Mouse (Mus musculus): ENCODE results near the gene Tmc8. TPM values are rescaled to one million over a fixed set of nuclear protein-coding genes. Genes with fewer than 3 reads are reported as not detected.

Gene Tmc8
- polyA plus RNA-seq, 1 experiment, result 12.0 TPM

DNA sequence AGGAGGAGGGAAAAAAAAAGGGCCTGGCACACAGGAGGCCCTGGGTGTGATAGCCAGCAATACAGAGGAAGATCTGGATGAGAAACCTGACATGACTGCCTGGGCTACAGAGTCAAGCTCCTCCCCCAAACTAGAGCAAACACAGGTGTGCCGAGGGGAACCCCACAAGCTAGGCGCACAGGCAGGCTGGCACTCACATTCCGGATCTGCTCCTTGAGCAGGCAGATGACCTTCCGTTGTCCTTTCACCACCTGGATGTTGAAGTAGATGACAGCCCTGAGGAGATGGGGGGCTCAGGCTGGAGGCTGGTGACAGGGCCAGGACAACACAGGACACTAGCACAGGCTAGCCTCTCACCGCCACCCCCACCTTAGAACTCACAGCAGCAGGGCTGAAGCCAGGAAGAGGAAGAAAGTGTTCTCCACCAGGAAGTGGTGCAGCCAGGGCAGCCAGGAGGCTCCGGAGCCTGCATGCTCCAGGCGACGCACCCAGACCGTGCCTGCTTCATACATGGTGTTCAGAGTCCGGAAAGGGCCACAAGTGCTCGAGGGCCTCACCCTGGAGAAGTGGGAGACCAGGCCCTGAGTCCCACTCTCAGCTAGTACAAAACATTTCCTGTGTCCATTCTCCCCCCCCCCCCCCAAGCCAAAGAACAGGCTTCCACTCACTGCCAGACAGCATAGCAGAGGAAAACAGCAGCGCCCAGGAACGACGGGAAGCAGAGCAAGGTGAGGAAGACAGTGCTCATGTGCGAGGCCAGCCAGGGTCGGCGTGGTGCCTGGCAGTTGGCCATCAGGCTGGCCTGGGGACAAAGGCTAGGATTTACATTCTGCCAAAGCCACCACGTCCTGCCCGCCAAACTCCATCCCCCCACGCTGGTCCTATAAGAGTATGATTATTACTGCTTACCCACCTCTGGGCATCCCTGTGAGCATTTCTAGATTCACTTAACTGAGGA, 12.9 kb upstream of the Tmc8 start:
- TF ChIP-seq POLR2A (IDR thresholded peaks at IDR 0.05; ENCODE audit: borderline replicate concordance, extremely low read depth, low read depth, low read length), result no peak
- TF ChIP-seq CTCF (IDR thresholded peaks at IDR 0.05; ENCODE audit: insufficient read depth, low read length), result no peak
- Histone ChIP-seq H3K4me1 (ENCODE audit: control insufficient read depth, insufficient read depth, low read length) (peaks cover 6% of the 10 kb centered on the region; the same call in 1 of the 2 replicates), H3K4me3 (replicated peaks; ENCODE audit: extremely low read depth, low read depth, low read length) (no peak overlapping the region)
- no peak for DNase-seq
- 51% methylated on average over 20 of the region's 20 CpGs for WGBS

DNA sequence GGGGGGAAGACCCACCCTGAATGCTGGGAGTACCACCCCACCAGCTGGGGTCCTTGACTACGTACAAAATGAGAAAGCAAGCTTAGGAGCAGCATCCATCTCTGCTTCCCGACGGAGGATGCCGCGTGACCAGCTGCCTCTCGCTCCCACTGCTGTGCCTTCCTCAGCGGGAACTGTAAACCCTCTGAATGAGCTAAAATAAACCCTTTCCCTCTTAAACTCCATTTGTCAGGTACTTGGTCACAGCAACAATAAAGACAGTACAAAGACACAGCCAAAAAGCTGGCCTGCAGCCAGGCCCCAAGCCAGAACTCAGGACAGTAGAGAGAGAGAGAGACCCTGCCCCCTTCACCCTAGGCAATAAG, 12.2 kb upstream of the Tmc8 start:
- DNase-seq, result no peak
- TF ChIP-seq POLR2A (IDR thresholded peaks at IDR 0.05; ENCODE audit: borderline replicate concordance, extremely low read depth, low read depth, low read length) (no peak), CTCF (IDR thresholded peaks at IDR 0.05; ENCODE audit: insufficient read depth, low read length) (no peak)
- H3K4me1 ChIP-seq (ENCODE audit: control insufficient read depth, insufficient read depth, low read length), result peaks cover 6% of the 10 kb centered on the region; the same call in 1 of the 2 replicates
- WGBS, result 83% methylated on average over 7 of the region's 7 CpGs
- H3K4me3 ChIP-seq (replicated peaks; ENCODE audit: extremely low read depth, low read depth, low read length), result no peak overlapping the region

DNA sequence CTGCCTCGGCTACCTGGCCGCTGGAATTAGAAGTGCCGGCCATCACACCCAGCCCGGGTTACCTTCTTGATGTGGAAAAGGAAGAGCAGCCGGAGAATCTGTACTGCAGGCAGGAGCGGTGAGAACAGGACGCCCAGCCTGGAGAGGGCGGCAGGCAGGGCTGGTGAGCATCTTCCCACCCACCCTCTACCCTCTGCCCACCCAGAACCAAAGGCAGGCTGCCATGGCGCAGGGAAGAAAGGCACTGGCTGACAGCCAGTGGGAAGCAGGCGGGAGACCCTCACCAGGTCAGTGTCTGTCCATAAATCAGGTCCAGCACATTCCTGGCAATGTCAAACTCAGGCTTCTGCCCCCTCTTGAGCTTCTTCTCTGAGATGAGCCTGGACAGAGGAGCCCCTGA, 11.5 kb upstream of the Tmc8 start:
- TF ChIP-seq CTCF (IDR thresholded peaks at IDR 0.05; ENCODE audit: insufficient read depth, low read length), result no peak
- no peak for TF ChIP-seq POLR2A (IDR thresholded peaks at IDR 0.05; ENCODE audit: borderline replicate concordance, extremely low read depth, low read depth, low read length)
- H3K4me3 ChIP-seq (replicated peaks; ENCODE audit: extremely low read depth, low read depth, low read length), result no peak overlapping the region
- DNase-seq, result no peak
- H3K4me1 ChIP-seq (ENCODE audit: control insufficient read depth, insufficient read depth, low read length), result peaks cover 6% of the 10 kb centered on the region; the same call in 1 of the 2 replicates
- WGBS, result 88% methylated on average over 10 of the region's 10 CpGs

DNA sequence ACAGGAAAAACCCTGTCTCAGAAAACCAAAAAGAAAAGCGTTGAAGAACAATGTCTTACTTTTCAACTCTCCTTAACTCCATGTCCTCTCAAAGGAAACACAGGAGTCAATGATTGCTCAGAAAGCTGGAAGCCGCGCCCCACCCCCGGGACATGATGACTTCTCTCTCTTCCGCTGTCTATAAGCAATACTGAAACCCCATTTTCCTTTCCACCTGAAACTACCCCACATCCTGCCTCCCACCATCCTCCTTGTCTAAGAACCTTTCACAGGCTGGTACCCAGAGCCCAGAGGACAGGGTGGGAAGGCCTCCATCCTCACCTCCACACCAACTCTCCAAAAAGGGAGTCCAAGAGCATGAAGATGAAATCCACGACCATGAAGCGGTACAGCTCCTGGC, 9.5 kb upstream of the Tmc8 start:
- WGBS, result 91% methylated on average over 7 of the region's 7 CpGs
- Histone ChIP-seq H3K4me1 (ENCODE audit: control insufficient read depth, insufficient read depth, low read length) (peaks cover 6% of the 10 kb centered on the region; the same call in 1 of the 2 replicates), H3K4me3 (replicated peaks; ENCODE audit: extremely low read depth, low read depth, low read length) (no peak overlapping the region)
- no peak for TF ChIP-seq CTCF (IDR thresholded peaks at IDR 0.05; ENCODE audit: insufficient read depth, low read length)
- no peak for TF ChIP-seq POLR2A (IDR thresholded peaks at IDR 0.05; ENCODE audit: borderline replicate concordance, extremely low read depth, low read depth, low read length)
- DNase-seq, result no peak

DNA sequence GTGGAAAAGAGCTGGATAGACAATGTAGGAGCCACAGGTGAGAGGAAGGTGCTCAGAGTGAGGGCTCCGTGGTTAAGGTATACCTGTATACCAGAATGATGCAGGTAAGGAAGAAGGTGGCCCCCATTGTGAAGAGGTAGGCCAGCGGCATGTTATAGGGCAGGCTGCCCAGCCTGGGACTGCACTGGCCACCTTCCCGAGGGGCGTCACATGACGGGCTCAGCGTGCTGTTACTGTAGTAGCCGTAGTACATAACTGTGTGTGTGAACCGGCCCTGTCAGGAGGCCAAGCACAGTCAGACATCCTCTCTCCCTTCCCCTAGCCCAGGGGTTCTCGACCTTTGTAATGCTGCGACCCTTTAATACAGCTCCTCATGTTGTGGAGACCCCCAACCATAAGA, 7.0 kb upstream of the Tmc8 start:
- no peak overlapping the region for H3K4me3 ChIP-seq (replicated peaks; ENCODE audit: extremely low read depth, low read depth, low read length)
- H3K4me1 ChIP-seq (ENCODE audit: control insufficient read depth, insufficient read depth, low read length), result peaks cover 7% of the 10 kb centered on the region
- 90% methylated on average over 10 of the region's 10 CpGs for WGBS
- TF ChIP-seq POLR2A (IDR thresholded peaks at IDR 0.05; ENCODE audit: borderline replicate concordance, extremely low read depth, low read depth, low read length), result no peak
- TF ChIP-seq CTCF (IDR thresholded peaks at IDR 0.05; ENCODE audit: insufficient read depth, low read length), result no peak
- no peak for DNase-seq

DNA sequence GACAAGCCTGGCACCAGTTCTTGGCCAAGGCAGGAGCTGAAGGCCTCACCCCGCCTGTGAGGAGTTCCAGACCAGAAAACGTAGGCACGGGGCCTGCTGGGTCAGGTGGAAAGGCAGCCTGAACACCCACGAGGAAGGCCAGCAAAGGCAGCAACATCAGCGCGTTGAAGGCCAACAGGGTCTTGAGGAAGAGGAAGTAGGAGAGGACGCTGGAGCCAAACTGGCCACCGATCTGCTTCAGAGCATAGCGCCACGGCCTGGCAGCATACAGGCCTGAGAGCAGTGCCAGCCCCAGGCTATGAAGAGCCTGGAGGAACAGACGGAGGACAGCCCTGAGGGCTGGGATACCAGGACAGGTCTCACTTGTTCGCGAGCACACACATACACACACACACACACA, 6.3 kb upstream of the Tmc8 start:
- TF ChIP-seq POLR2A (IDR thresholded peaks at IDR 0.05; ENCODE audit: borderline replicate concordance, extremely low read depth, low read depth, low read length) (no peak), CTCF (IDR thresholded peaks at IDR 0.05; ENCODE audit: insufficient read depth, low read length) (no peak)
- 84% methylated on average over 13 of the region's 13 CpGs for WGBS
- Histone ChIP-seq H3K4me1 (ENCODE audit: control insufficient read depth, insufficient read depth, low read length) (peaks cover 7% of the 10 kb centered on the region), H3K4me3 (replicated peaks; ENCODE audit: extremely low read depth, low read depth, low read length) (no peak overlapping the region)
- DNase-seq, result no peak

DNA sequence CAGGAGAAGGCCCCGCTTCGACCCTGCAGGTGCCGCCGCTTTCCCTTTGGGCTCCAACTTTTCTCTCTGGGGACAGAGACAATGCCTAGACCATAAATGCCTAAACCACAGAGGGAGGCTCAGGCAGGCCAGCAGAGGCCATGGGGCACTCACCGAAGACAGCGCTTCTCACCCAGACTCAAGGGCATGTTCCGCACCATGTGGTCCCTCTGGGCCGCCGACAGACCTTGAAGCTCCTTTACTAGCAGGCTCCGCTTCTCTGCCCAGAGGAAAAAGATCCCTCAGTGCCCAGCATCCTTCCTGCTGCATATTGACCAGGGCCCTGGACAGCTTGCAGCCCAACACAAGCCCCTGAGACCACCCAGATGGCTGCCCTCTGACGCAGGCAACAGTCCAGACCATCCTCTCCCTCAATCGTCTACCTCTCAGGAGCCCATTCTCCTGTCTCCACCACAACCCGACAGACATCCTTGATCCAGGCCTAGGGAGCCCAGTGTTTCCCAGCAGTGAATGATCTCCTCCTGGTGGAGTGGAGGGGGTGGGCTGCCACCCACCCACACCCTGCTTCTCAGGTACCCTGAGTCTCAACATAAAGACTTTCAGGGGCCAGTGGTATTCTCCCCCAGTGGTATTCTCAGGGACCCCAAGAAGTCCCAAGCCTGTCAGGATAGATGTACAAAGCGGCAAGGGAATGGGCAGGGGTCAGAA, 5.6 kb upstream of the Tmc8 start:
- Histone ChIP-seq H3K4me1 (ENCODE audit: control insufficient read depth, insufficient read depth, low read length) (peaks cover 7% of the 10 kb centered on the region), H3K4me3 (replicated peaks; ENCODE audit: extremely low read depth, low read depth, low read length) (no peak overlapping the region)
- no peak for TF ChIP-seq POLR2A (IDR thresholded peaks at IDR 0.05; ENCODE audit: borderline replicate concordance, extremely low read depth, low read depth, low read length)
- no peak for TF ChIP-seq CTCF (IDR thresholded peaks at IDR 0.05; ENCODE audit: insufficient read depth, low read length)
- 92% methylated on average over 14 of the region's 14 CpGs for WGBS
- DNase-seq, result no peak

DNA sequence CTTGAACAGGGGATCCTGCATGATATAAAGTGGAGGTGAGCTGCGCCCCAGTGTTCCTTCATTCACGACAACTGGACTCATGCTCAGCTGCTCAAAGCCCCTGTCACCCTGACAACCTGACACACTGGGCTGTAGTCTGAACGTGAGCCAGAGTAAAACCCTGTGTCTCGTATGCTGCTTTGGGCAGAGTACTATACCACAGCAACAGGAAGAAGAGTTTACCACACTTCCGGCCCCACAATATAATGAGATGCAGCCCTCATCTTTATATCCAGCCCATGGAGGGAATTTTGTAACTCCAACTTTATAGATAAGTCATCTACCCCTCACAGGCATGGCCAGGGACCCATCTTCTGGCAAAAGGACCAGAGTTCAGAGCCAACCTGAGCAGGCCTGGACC, 4.8 kb upstream of the Tmc8 start:
- H3K4me3 ChIP-seq (replicated peaks; ENCODE audit: extremely low read depth, low read depth, low read length), result no peak overlapping the region
- H3K4me1 ChIP-seq (ENCODE audit: control insufficient read depth, insufficient read depth, low read length), result peaks cover 9% of the 10 kb centered on the region
- no peak for DNase-seq
- TF ChIP-seq POLR2A (IDR thresholded peaks at IDR 0.05; ENCODE audit: borderline replicate concordance, extremely low read depth, low read depth, low read length) (no peak), CTCF (IDR thresholded peaks at IDR 0.05; ENCODE audit: insufficient read depth, low read length) (no peak)
- 74% methylated on average over 5 of the region's 5 CpGs for WGBS

DNA sequence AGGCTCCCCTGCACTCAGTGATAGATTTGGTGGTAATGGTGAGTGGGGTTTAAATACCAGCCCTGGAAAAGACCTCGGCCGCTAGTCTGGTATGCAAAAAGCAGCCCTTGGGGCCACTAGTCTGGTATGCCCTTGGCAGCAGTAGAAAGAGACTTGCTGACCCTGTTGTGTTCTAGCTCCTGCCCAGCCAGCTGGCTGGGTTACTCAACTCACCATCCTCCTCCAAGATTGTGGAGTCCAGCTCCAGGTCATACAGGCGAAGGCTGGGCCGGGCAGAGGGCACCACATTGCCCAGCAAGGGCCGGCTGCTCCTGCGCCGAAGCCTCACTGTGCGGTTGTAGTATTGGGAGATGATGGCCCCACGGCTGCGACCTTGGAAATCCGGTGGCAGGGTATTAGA, 3.8 kb upstream of the Tmc8 start:
- WGBS, result 82% methylated on average over 11 of the region's 11 CpGs
- no peak for TF ChIP-seq POLR2A (IDR thresholded peaks at IDR 0.05; ENCODE audit: borderline replicate concordance, extremely low read depth, low read depth, low read length)
- TF ChIP-seq CTCF (IDR thresholded peaks at IDR 0.05; ENCODE audit: insufficient read depth, low read length), result no peak
- Histone ChIP-seq H3K4me3 (replicated peaks; ENCODE audit: extremely low read depth, low read depth, low read length) (no peak overlapping the region), H3K4me1 (ENCODE audit: control insufficient read depth, insufficient read depth, low read length) (peaks cover 9% of the 10 kb centered on the region)
- no peak for DNase-seq

Data from lung, adult 2 months (tissue).